17 mouse cellular contexts compared by ENCODE assay signal in genomic region chr11:5272066-5272360, GRCm38 (mm10). TPM values are rescaled to one million over a fixed set of nuclear protein-coding genes. Genes with fewer than 3 reads are reported as not detected.
A peak's percentile ranks its signal among the peaks of the same experiment; 100 is the strongest.
DNase-seq lines count a peak whose midpoint lies in the region; ATAC-seq and TF ChIP-seq lines count a peak whose summit lies in the region.
"Had no signal": no experiment of that assay in that cellular context is flagged by ENCODE, and none has a peak within 500 bp of the region (broad histone marks: within the 10 kb centered on the region; RNA-seq: fewer than 3 reads in every experiment).

No protein-coding gene starts in this region.

- ATAC-seq in forebrain, embryonic 11.5 days (replicated peaks; ENCODE audit: low FRiP score), result no peak
- no peak for ATAC-seq in hindbrain, embryonic 13.5 days (ENCODE audit: low FRiP score)
- no peak; the same call in 1 of the 2 replicates for ATAC-seq in hindbrain, postnatal 0 days
- ATAC-seq in forebrain, embryonic 15.5 days (replicated peaks), result no peak
- ATAC-seq in neural tube, embryonic 12.5 days (ENCODE audit: low FRiP score, low read depth), result 0 out of 2 replicates have a peak, but pooled peaks have one; percentile 7
- ATAC-seq in liver, embryonic 11.5 days (replicated peaks; ENCODE audit: low FRiP score), result no peak
- ATAC-seq: activated CD4-positive, CD25-positive, alpha-beta regulatory T cell, adult 4 months; liver, postnatal 0 days had no signal

- no peaks in the 10 kb centered on the region for H3K27me3 ChIP-seq in forebrain, embryonic 10.5 days (ENCODE audit: poor library complexity, severe bottlenecking)
- H3K27me3 ChIP-seq in forebrain, embryonic 11.5 days (ENCODE audit: control insufficient read depth, insufficient read depth, low read length), result no peaks in the 10 kb centered on the region
- H3K27me3 ChIP-seq in hindbrain, embryonic 13.5 days, result no peaks in the 10 kb centered on the region
- H3K27me3 ChIP-seq in hindbrain, postnatal 0 days (ENCODE audit: insufficient read depth, low read length), result no peaks in the 10 kb centered on the region
- no peaks in the 10 kb centered on the region for H3K27me3 ChIP-seq in forebrain, embryonic 15.5 days
- no peaks in the 10 kb centered on the region for H3K27me3 ChIP-seq in neural tube, embryonic 12.5 days (replicated peaks)
- H3K27me3 ChIP-seq in liver, embryonic 11.5 days (replicated peaks; ENCODE audit: control insufficient read depth, insufficient read depth, low read length), result no peaks in the 10 kb centered on the region
- H3K27me3 ChIP-seq: heart, embryonic 12.5 days had no signal

- no peak overlapping the region for H3K9ac ChIP-seq in forebrain, embryonic 11.5 days (ENCODE audit: low read length)
- no peak overlapping the region for H3K9ac ChIP-seq in hindbrain, embryonic 13.5 days
- H3K9ac ChIP-seq in hindbrain, postnatal 0 days (replicated peaks; ENCODE audit: low read length), result no peak overlapping the region
- no peak overlapping the region for H3K9ac ChIP-seq in forebrain, embryonic 15.5 days (replicated peaks)
- no peak overlapping the region for H3K9ac ChIP-seq in neural tube, embryonic 12.5 days
- H3K9ac ChIP-seq in liver, embryonic 11.5 days (ENCODE audit: low read depth, low read length), result no peak overlapping the region
- H3K9ac ChIP-seq: heart, embryonic 12.5 days; liver, postnatal 0 days had no signal

- 75% methylated on average over 4 of the region's 4 CpGs for WGBS in forebrain, embryonic 10.5 days
- 73% methylated on average over 4 of the region's 4 CpGs for WGBS in forebrain, embryonic 11.5 days
- WGBS in hindbrain, embryonic 13.5 days, result 57% methylated on average over 4 of the region's 4 CpGs
- WGBS in hindbrain, postnatal 0 days, result 50% methylated on average over 4 of the region's 4 CpGs
- WGBS in forebrain, embryonic 15.5 days, result 39% methylated on average over 4 of the region's 4 CpGs
- 58% methylated on average over 4 of the region's 4 CpGs for WGBS in neural tube, embryonic 12.5 days
- WGBS in liver, embryonic 11.5 days, result 77% methylated on average over 4 of the region's 4 CpGs

- H3K27ac ChIP-seq in forebrain, embryonic 10.5 days, result 0 out of 2 replicates have a peak overlapping the region, but pooled peaks have one; percentile 11
- H3K27ac ChIP-seq in forebrain, embryonic 11.5 days (ENCODE audit: low read depth, low read length), result no peak overlapping the region
- peak overlapping the region; percentile 69 for H3K27ac ChIP-seq in hindbrain, embryonic 13.5 days
- no peak overlapping the region for H3K27ac ChIP-seq in hindbrain, postnatal 0 days
- H3K27ac ChIP-seq in forebrain, embryonic 15.5 days (replicated peaks), result peak overlapping the region; percentile 67
- no peak overlapping the region for H3K27ac ChIP-seq in neural tube, embryonic 12.5 days
- no peak overlapping the region for H3K27ac ChIP-seq in liver, embryonic 11.5 days (ENCODE audit: low read depth, low read length)

- no peak for TF ChIP-seq CTCF in hindbrain, postnatal 0 days (IDR thresholded peaks at IDR 0.05; ENCODE audit: low read depth)

- H3K9me3 ChIP-seq in forebrain, embryonic 10.5 days, result no peaks in the 10 kb centered on the region
- H3K9me3 ChIP-seq in forebrain, embryonic 11.5 days (ENCODE audit: control insufficient read depth, low read length), result no peaks in the 10 kb centered on the region
- H3K9me3 ChIP-seq in hindbrain, embryonic 13.5 days, result no peaks in the 10 kb centered on the region
- no peaks in the 10 kb centered on the region for H3K9me3 ChIP-seq in hindbrain, postnatal 0 days (ENCODE audit: low read length)
- no peaks in the 10 kb centered on the region for H3K9me3 ChIP-seq in forebrain, embryonic 15.5 days
- H3K9me3 ChIP-seq in neural tube, embryonic 12.5 days, result no peaks in the 10 kb centered on the region
- no peaks in the 10 kb centered on the region for H3K9me3 ChIP-seq in liver, embryonic 11.5 days (ENCODE audit: control insufficient read depth, low read length)
- H3K9me3 ChIP-seq: heart, embryonic 12.5 days had no signal

- H3K4me2 ChIP-seq in forebrain, embryonic 11.5 days (ENCODE audit: low read depth, low read length, severe bottlenecking), result no peak overlapping the region
- H3K4me2 ChIP-seq in hindbrain, embryonic 13.5 days, result no peak overlapping the region
- H3K4me2 ChIP-seq in hindbrain, postnatal 0 days (ENCODE audit: low read depth, low read length), result no peak overlapping the region
- no peak overlapping the region for H3K4me2 ChIP-seq in forebrain, embryonic 15.5 days (replicated peaks)
- H3K4me2 ChIP-seq in neural tube, embryonic 12.5 days (replicated peaks), result no peak overlapping the region
- no peak overlapping the region for H3K4me2 ChIP-seq in liver, embryonic 11.5 days
- H3K4me2 ChIP-seq: heart, embryonic 12.5 days had no signal

- no peak overlapping the region for H3K4me3 ChIP-seq in forebrain, embryonic 10.5 days
- no peak overlapping the region for H3K4me3 ChIP-seq in forebrain, embryonic 11.5 days (ENCODE audit: low read depth, low read length)
- H3K4me3 ChIP-seq in hindbrain, embryonic 13.5 days, result no peak overlapping the region
- no peak overlapping the region for H3K4me3 ChIP-seq in hindbrain, postnatal 0 days (ENCODE audit: low read length)
- H3K4me3 ChIP-seq in forebrain, embryonic 15.5 days, result no peak overlapping the region
- no peak overlapping the region for H3K4me3 ChIP-seq in neural tube, embryonic 12.5 days
- H3K4me3 ChIP-seq in liver, embryonic 11.5 days (ENCODE audit: low read depth, low read length), result no peak overlapping the region
- H3K4me3 ChIP-seq: heart, embryonic 12.5 days had no signal

- no peak for DNase-seq in forebrain, embryonic 10.5 days (ENCODE audit: extremely low spot score, low spot score)
- DNase-seq in forebrain, embryonic 11.5 days (ENCODE audit: low spot score), result no peak
- no peak for DNase-seq in hindbrain, postnatal 0 days (ENCODE audit: low spot score)
- DNase-seq in liver, embryonic 11.5 days (ENCODE audit: low spot score), result no peak
- no peak for DNase-seq in right cerebral cortex, postnatal 36 days (ENCODE audit: low spot score in 2 of 2)
- DNase-seq: adrenal gland, postnatal 25 days; embryo, embryonic 11 days; gastrocnemius, postnatal 14 days; kidney, adult 8-10 months; layer of hippocampus, adult 9-11 months; liver, postnatal 0 days; lung, postnatal 36 days had no signal

- no peaks in the 10 kb centered on the region; the same call in 1 of the 2 replicates for H3K36me3 ChIP-seq in forebrain, embryonic 10.5 days (replicated peaks)
- no peaks in the 10 kb centered on the region for H3K36me3 ChIP-seq in forebrain, embryonic 11.5 days (ENCODE audit: control insufficient read depth, insufficient read depth, low read length)
- H3K36me3 ChIP-seq in hindbrain, embryonic 13.5 days, result no peaks in the 10 kb centered on the region
- no peaks in the 10 kb centered on the region for H3K36me3 ChIP-seq in hindbrain, postnatal 0 days (ENCODE audit: insufficient read depth, low read length)
- H3K36me3 ChIP-seq in forebrain, embryonic 15.5 days, result no peaks in the 10 kb centered on the region
- H3K36me3 ChIP-seq in neural tube, embryonic 12.5 days, result no peaks in the 10 kb centered on the region
- H3K36me3 ChIP-seq in liver, embryonic 11.5 days (ENCODE audit: control insufficient read depth, insufficient read depth, low read length), result no peaks in the 10 kb centered on the region
- H3K36me3 ChIP-seq: heart, embryonic 12.5 days had no signal

- peaks cover 25% of the 10 kb centered on the region for H3K4me1 ChIP-seq in forebrain, embryonic 10.5 days
- H3K4me1 ChIP-seq in forebrain, embryonic 11.5 days (replicated peaks; ENCODE audit: control insufficient read depth, insufficient read depth, low read length), result no peaks in the 10 kb centered on the region
- peaks cover 17% of the 10 kb centered on the region for H3K4me1 ChIP-seq in hindbrain, embryonic 13.5 days (replicated peaks)
- peaks cover 12% of the 10 kb centered on the region; the same call in 1 of the 2 replicates for H3K4me1 ChIP-seq in hindbrain, postnatal 0 days (ENCODE audit: insufficient read depth, low read length)
- peaks cover 12% of the 10 kb centered on the region for H3K4me1 ChIP-seq in forebrain, embryonic 15.5 days
- peaks cover 13% of the 10 kb centered on the region for H3K4me1 ChIP-seq in neural tube, embryonic 12.5 days
- no peaks in the 10 kb centered on the region for H3K4me1 ChIP-seq in liver, embryonic 11.5 days (replicated peaks; ENCODE audit: control insufficient read depth, insufficient read depth, low read length)

RNA-seq across cellular contexts. Expression of gene Kremen1, which starts 10.7 kb away (rescaled TPM):
- polyA plus RNA-seq in forebrain, embryonic 10.5 days (2016; fragmentation: Nextera tagmentation; extraction: Ambion mirVana), result 11.4 TPM in 2 replicates
- polyA plus RNA-seq in forebrain, embryonic 11.5 days (2014; fragmentation: Nextera tagmentation; extraction: Ambion mirVana), result 10.8 and 11.3 TPM in 2 replicates
- 6.5 and 7.5 TPM in 2 replicates for polyA plus RNA-seq in hindbrain, embryonic 13.5 days (2015; fragmentation: Nextera tagmentation; extraction: Ambion mirVana)
- total RNA-seq in hindbrain, postnatal 0 days (2014; rRNA removed), result 14.8 and 18.5 TPM in 2 replicates
- polyA plus RNA-seq in hindbrain, postnatal 0 days (2015; fragmentation: Nextera tagmentation; extraction: Ambion mirVana), result 3.2 and 3.6 TPM in 2 replicates
- polyA plus RNA-seq in forebrain, embryonic 15.5 days (2015; fragmentation: Nextera tagmentation; extraction: Ambion mirVana), result 5.4 and 6.5 TPM in 2 replicates
- 14.6 and 15.5 TPM in 2 replicates for polyA plus RNA-seq in neural tube, embryonic 12.5 days (2016; fragmentation: Nextera tagmentation; extraction: Ambion mirVana)
- 4.6 and 5.2 TPM in 2 replicates for polyA plus RNA-seq in liver, embryonic 11.5 days (2014; fragmentation: Nextera tagmentation; extraction: Ambion mirVana)

Comparison
In these comparisons a context has a peak if more than half of its experiments do, and no peak if none do; other contexts are left out.
1. H3K27ac ChIP-seq: peak in forebrain, embryonic 10.5 days (single experiment), hindbrain, embryonic 13.5 days (single experiment) and forebrain, embryonic 15.5 days (single experiment); none in forebrain, embryonic 11.5 days (single experiment), hindbrain, postnatal 0 days (single experiment), neural tube, embryonic 12.5 days (single experiment) and liver, embryonic 11.5 days (single experiment).